Mouse (Mus musculus): ENCODE results near the gene Adprm. TPM values are rescaled to one million over a fixed set of nuclear protein-coding genes. Genes with fewer than 3 reads are reported as not detected.

Gene Adprm
- total and polyA plus RNA-seq, 2 experiments from 2014 or later, result 15.6 to 29.5 TPM

GRCm38 (mm10) chr11:67061311-67061710 lies 8.9 kb upstream of the Adprm start:
- Histone ChIP-seq H3K36me3 (ENCODE audit: insufficient read depth, low read length) (peaks cover 75% of the 10 kb centered on the region), H3K4me1 (ENCODE audit: insufficient read depth, low read length) (no peaks in the 10 kb centered on the region), H3K9me3 (ENCODE audit: low read length) (no peaks in the 10 kb centered on the region), H3K4me2 (ENCODE audit: low read depth, low read length) (no peak overlapping the region), H3K27ac (no peak overlapping the region), H3K4me3 (ENCODE audit: low read length) (no peak overlapping the region), H3K27me3 (ENCODE audit: insufficient read depth, low read length) (no peaks in the 10 kb centered on the region), H3K9ac (replicated peaks; ENCODE audit: low read length) (no peak overlapping the region)
- DNase-seq (ENCODE audit: low spot score) (no peak), ATAC-seq (no peak)
- TF ChIP-seq CTCF (IDR thresholded peaks at IDR 0.05; ENCODE audit: low read depth), result no peak
- WGBS, result 97% methylated on average over 2 of the region's 2 CpGs

- no peaks in the 10 kb centered on the region for H3K27me3 ChIP-seq (ENCODE audit: insufficient read depth, low read length)
- 92% methylated on average over 8 of the region's 8 CpGs for WGBS
Observed at GRCm38 (mm10) chr11:67054754-67055365, 2.5 kb upstream of the Adprm start.

GRCm38 (mm10) chr11:67051676-67052320 lies 596 bp downstream of the Adprm start:
- no peaks in the 10 kb centered on the region for H3K27me3 ChIP-seq (ENCODE audit: insufficient read depth, low read length)
- peak overlapping the region; percentile 83 for H3K4me2 ChIP-seq (ENCODE audit: low read depth, low read length)
- DNase-seq (ENCODE audit: low spot score) (peak; percentile 29), ATAC-seq (peak; percentile 48; the same call in 1 of the 2 replicates)
- peaks cover 12% of the 10 kb centered on the region; the same call in 1 of the 2 replicates for H3K36me3 ChIP-seq (ENCODE audit: insufficient read depth, low read length)
- peak overlapping the region; percentile 81 for H3K9ac ChIP-seq (replicated peaks; ENCODE audit: low read length)
- 7% methylated on average over 16 of the region's 16 CpGs for WGBS
- H3K9me3 ChIP-seq (ENCODE audit: low read length), result no peaks in the 10 kb centered on the region
- H3K27ac ChIP-seq, result peak overlapping the region; percentile 82
- no peak for TF ChIP-seq CTCF (IDR thresholded peaks at IDR 0.05; ENCODE audit: low read depth)
- peak overlapping the region; percentile 99 for H3K4me3 ChIP-seq (ENCODE audit: low read length)
- peaks cover 10% of the 10 kb centered on the region; the same call in 1 of the 2 replicates for H3K4me1 ChIP-seq (ENCODE audit: insufficient read depth, low read length)

More at GRCm38 (mm10) chr11:67054754-67055365, 2.5 kb upstream of the Adprm start:
- no peak for DNase-seq (ENCODE audit: low spot score)
- H3K9me3 ChIP-seq (ENCODE audit: low read length), result no peaks in the 10 kb centered on the region
- H3K9ac ChIP-seq (replicated peaks; ENCODE audit: low read length), result no peak overlapping the region
- no peak overlapping the region for H3K4me3 ChIP-seq (ENCODE audit: low read length)
- H3K4me1 ChIP-seq (ENCODE audit: insufficient read depth, low read length), result peaks cover 10% of the 10 kb centered on the region; the same call in 1 of the 2 replicates
- H3K27ac ChIP-seq, result no peak overlapping the region
- TF ChIP-seq CTCF (IDR thresholded peaks at IDR 0.05; ENCODE audit: low read depth), result no peak
- peaks cover 35% of the 10 kb centered on the region for H3K36me3 ChIP-seq (ENCODE audit: insufficient read depth, low read length)
- ATAC-seq, result no peak
- no peak overlapping the region for H3K4me2 ChIP-seq (ENCODE audit: low read depth, low read length)

GRCm38 (mm10) chr11:67049256-67049655 lies 3.1 kb downstream of the Adprm start:
- TF ChIP-seq CTCF (IDR thresholded peaks at IDR 0.05; ENCODE audit: low read depth), result 0 out of 2 replicates have a peak, but pooled peaks have one; percentile 3
- ATAC-seq, result no peak
- Histone ChIP-seq H3K4me1 (ENCODE audit: insufficient read depth, low read length) (peaks cover 10% of the 10 kb centered on the region; the same call in 1 of the 2 replicates), H3K27ac (no peak overlapping the region), H3K36me3 (ENCODE audit: insufficient read depth, low read length) (no peaks in the 10 kb centered on the region), H3K4me2 (ENCODE audit: low read depth, low read length) (no peak overlapping the region), H3K9me3 (ENCODE audit: low read length) (no peaks in the 10 kb centered on the region), H3K9ac (replicated peaks; ENCODE audit: low read length) (no peak overlapping the region), H3K4me3 (ENCODE audit: low read length) (no peak overlapping the region), H3K27me3 (ENCODE audit: insufficient read depth, low read length) (no peaks in the 10 kb centered on the region)
- 93% methylated on average over 3 of the region's 3 CpGs for WGBS
- DNase-seq (ENCODE audit: low spot score), result no peak

GRCm38 (mm10) chr11:67048496-67048895 lies 3.9 kb downstream of the Adprm start:
- no peaks in the 10 kb centered on the region for H3K27me3 ChIP-seq (ENCODE audit: insufficient read depth, low read length)
- WGBS, result 91% methylated on average over 8 of the region's 8 CpGs
- DNase-seq (ENCODE audit: low spot score) (no peak), ATAC-seq (no peak)
- H3K4me1 ChIP-seq (ENCODE audit: insufficient read depth, low read length), result 0 out of 2 replicates have a peak, but pooled peaks cover 4% of the 10 kb centered on the region
- H3K9ac ChIP-seq (replicated peaks; ENCODE audit: low read length), result no peak overlapping the region
- no peak for TF ChIP-seq CTCF (IDR thresholded peaks at IDR 0.05; ENCODE audit: low read depth)
- no peak overlapping the region for H3K4me2 ChIP-seq (ENCODE audit: low read depth, low read length)
- H3K36me3 ChIP-seq (ENCODE audit: insufficient read depth, low read length), result no peaks in the 10 kb centered on the region
- no peaks in the 10 kb centered on the region for H3K9me3 ChIP-seq (ENCODE audit: low read length)
- no peak overlapping the region for H3K4me3 ChIP-seq (ENCODE audit: low read length)
- no peak overlapping the region for H3K27ac ChIP-seq

GRCm38 (mm10) chr11:67047199-67047598 lies 5.2 kb downstream of the Adprm start:
- WGBS, result 91% methylated on average over 5 of the region's 5 CpGs
- no peak for ATAC-seq
- H3K27me3 ChIP-seq (ENCODE audit: insufficient read depth, low read length), result no peaks in the 10 kb centered on the region

More at GRCm38 (mm10) chr11:67047199-67047598, 5.2 kb downstream of the Adprm start:
- peaks cover 5% of the 10 kb centered on the region; the same call in 1 of the 2 replicates for H3K36me3 ChIP-seq (ENCODE audit: insufficient read depth, low read length)
- no peak overlapping the region for H3K27ac ChIP-seq
- no peak overlapping the region for H3K4me3 ChIP-seq (ENCODE audit: low read length)
- no peaks in the 10 kb centered on the region for H3K4me1 ChIP-seq (ENCODE audit: insufficient read depth, low read length)
- no peak for DNase-seq (ENCODE audit: low spot score)
- no peak overlapping the region for H3K9ac ChIP-seq (replicated peaks; ENCODE audit: low read length)
- TF ChIP-seq CTCF (IDR thresholded peaks at IDR 0.05; ENCODE audit: low read depth), result no peak
- H3K9me3 ChIP-seq (ENCODE audit: low read length), result no peaks in the 10 kb centered on the region
- no peak overlapping the region for H3K4me2 ChIP-seq (ENCODE audit: low read depth, low read length)

All from hindbrain, postnatal 0 days (tissue).